Mouse (Mus musculus): Measurements from ENCODE around the gene Ctxn1. TPM values are rescaled to one million over a fixed set of nuclear protein-coding genes. Genes with fewer than 3 reads are reported as not detected.
A peak's percentile ranks its signal among the peaks of the same experiment; 100 is the strongest.

Ctxn1 gene
- polyA plus RNA-seq, 1 experiment from 2014 or later = 33.5 TPM

DNA sequence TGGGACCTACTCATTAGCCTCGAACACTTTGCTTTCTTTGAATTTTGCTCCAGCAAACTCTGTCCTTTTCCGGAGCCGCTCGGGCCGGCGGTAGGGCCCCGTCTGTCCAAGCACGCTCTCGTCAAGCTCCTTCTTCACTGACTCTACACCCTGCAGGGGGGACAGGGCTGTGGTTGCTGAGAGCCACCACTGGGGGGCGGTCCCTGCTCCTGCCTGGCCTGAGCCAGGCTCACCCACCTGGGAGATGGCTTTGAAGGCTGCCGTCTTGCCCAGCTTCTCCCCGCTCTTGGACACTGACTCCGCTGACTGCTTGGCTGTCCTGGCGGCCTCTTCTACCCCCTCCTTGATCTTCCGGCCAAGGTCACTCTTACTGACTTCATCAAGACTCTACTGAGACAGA is 8.6 kb upstream of the Ctxn1 start:
- Histone ChIP-seq H3K9ac (ENCODE audit: low read depth, low read length) (no peak overlapping the region), H3K27ac (ENCODE audit: low read depth, low read length) (no peak overlapping the region), H3K36me3 (ENCODE audit: control insufficient read depth, insufficient read depth, low read length) (peaks cover 52% of the 10 kb centered on the region), H3K4me2 (no peak overlapping the region), H3K9me3 (replicated peaks; ENCODE audit: control insufficient read depth, low read length) (no peaks in the 10 kb centered on the region), H3K4me3 (ENCODE audit: low read depth, low read length) (no peak overlapping the region), H3K4me1 (ENCODE audit: control insufficient read depth, insufficient read depth, low read length) (no peaks in the 10 kb centered on the region), H3K27me3 (ENCODE audit: control insufficient read depth, insufficient read depth, low read length) (no peaks in the 10 kb centered on the region)
- 78% methylated on average over 15 of the region's 15 CpGs for WGBS (ENCODE audit: insufficient replicate concordance)
- no peak for ATAC-seq (replicated peaks; ENCODE audit: insufficient number of reproducible peaks, low FRiP score, low TSS enrichment)

DNA sequence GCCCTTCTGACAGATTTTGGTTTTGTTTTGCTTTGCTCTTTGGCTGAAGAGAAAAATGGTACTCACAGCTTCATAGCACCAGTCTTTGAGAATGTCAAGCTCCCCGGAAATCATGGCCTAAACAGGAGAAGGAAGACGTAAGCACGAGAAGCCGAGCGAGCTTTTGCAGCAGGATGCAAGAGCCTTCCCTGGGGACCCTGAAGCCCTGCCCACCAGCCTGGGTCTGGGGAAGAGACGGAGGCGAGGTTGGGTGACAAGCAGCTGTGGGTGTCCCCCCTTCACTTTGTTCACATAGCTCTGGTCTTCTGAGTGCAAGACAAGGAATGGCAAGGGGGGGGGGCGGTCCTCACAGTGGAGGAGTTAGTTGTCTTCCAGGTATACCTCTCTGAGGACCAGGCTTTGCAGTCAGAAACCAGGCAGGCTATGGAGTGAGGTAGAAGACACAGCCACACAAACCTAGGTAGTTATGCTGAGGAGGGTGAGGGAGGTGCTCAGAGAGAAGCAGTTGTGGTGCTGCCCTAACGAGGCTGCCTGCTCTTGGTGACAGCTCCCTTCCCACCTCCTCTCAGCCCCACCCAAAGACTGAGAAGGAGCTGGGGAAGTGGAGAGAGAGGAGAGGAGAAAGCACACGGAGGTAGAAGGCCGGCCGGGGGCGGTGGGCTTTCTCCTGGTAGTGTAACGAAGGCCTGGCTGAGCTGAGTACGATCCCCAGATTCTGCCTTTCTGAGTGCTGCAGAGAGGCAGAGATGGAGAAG is 6.3 kb upstream of the Ctxn1 start:
- H3K4me1 ChIP-seq (ENCODE audit: control insufficient read depth, insufficient read depth, low read length) = no peaks in the 10 kb centered on the region
- no peak overlapping the region for H3K9ac ChIP-seq (ENCODE audit: low read depth, low read length)
- H3K4me3 ChIP-seq (ENCODE audit: low read depth, low read length) = no peak overlapping the region
- H3K36me3 ChIP-seq (ENCODE audit: control insufficient read depth, insufficient read depth, low read length) = peaks cover 44% of the 10 kb centered on the region
- no peak overlapping the region for H3K27ac ChIP-seq (ENCODE audit: low read depth, low read length)
- no peaks in the 10 kb centered on the region for H3K9me3 ChIP-seq (replicated peaks; ENCODE audit: control insufficient read depth, low read length)
- H3K27me3 ChIP-seq (ENCODE audit: control insufficient read depth, insufficient read depth, low read length) = no peaks in the 10 kb centered on the region
- WGBS (ENCODE audit: insufficient replicate concordance) = 93% methylated on average over 15 of the region's 15 CpGs
- no peak overlapping the region for H3K4me2 ChIP-seq
- ATAC-seq (replicated peaks; ENCODE audit: insufficient number of reproducible peaks, low FRiP score, low TSS enrichment) = no peak

DNA sequence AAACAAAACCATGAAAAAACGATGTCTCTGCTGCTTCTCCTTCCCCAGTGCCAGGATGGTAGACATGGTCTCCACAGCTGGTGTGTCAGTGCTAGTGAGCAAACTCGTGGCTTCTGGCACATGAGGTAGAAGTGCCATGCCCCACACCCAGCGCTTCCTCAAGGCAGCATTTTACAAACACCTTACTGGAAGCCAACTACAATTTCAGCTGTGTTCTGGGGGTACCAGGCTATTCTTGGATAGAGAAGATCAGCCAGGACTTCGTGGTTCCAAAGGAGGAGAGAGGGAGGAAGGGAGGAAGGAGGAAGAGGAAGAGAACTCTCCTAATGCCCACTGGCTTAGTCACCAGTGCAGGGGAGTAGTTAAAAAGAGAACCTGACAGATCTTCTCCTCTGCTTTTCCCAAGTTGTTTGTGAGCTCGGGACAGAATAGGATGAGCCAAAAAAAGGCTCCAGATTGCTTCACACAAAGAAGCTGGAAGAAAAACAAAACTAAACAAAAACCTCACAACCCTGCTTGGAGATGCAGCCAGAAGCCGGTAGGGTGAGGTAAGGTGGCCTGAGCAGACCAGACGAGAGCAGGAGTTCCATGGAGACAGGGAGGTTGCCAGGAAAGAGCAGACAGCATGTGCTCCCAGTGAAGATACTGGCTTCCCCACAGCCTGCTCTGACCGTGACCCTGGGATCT is 4.2 kb upstream of the Ctxn1 start:
- H3K36me3 ChIP-seq (ENCODE audit: control insufficient read depth, insufficient read depth, low read length) = peaks cover 37% of the 10 kb centered on the region
- H3K4me3 ChIP-seq (ENCODE audit: low read depth, low read length) = no peak overlapping the region

DNA sequence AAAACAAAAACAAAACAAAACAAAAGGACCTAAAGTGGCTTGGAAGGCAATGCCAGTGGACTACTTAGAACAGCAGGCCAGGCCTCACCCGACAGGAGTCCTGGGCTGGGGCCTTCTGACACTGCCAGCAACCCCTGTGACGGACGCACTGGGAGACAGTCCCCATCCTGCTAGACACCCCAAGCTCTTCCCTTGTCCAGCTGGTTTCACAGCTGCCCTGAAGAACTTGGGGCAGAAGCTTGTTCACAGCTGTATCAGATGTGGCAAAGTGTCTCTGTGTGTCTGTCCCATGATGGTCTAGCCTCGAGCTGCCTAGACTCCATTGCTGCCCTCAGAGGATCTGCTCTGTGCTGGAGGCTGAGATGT is 714 bp upstream of the Ctxn1 start:
- Histone ChIP-seq H3K9me3 (replicated peaks; ENCODE audit: control insufficient read depth, low read length) (no peaks in the 10 kb centered on the region), H3K9ac (ENCODE audit: low read depth, low read length) (no peak overlapping the region), H3K27ac (ENCODE audit: low read depth, low read length) (peak overlapping the region; percentile 72; the same call in 1 of the 2 replicates), H3K4me2 (peak overlapping the region; percentile 92), H3K27me3 (ENCODE audit: control insufficient read depth, insufficient read depth, low read length) (no peaks in the 10 kb centered on the region), H3K4me1 (ENCODE audit: control insufficient read depth, insufficient read depth, low read length) (peaks cover 10% of the 10 kb centered on the region; the same call in 1 of the 2 replicates), H3K36me3 (ENCODE audit: control insufficient read depth, insufficient read depth, low read length) (peaks cover 11% of the 10 kb centered on the region; the same call in 1 of the 2 replicates), H3K4me3 (ENCODE audit: low read depth, low read length) (no peak overlapping the region)
- ATAC-seq (replicated peaks; ENCODE audit: insufficient number of reproducible peaks, low FRiP score, low TSS enrichment) = no peak
- WGBS (ENCODE audit: insufficient replicate concordance) = 92% methylated on average over 4 of the region's 4 CpGs

More for the DNA sequence above, 4.2 kb upstream of the Ctxn1 start:
- no peak overlapping the region for H3K9ac ChIP-seq (ENCODE audit: low read depth, low read length)
- no peaks in the 10 kb centered on the region for H3K27me3 ChIP-seq (ENCODE audit: control insufficient read depth, insufficient read depth, low read length)
- no peak for ATAC-seq (replicated peaks; ENCODE audit: insufficient number of reproducible peaks, low FRiP score, low TSS enrichment)
- H3K9me3 ChIP-seq (replicated peaks; ENCODE audit: control insufficient read depth, low read length) = no peaks in the 10 kb centered on the region
- 86% methylated on average over 8 of the region's 8 CpGs for WGBS (ENCODE audit: insufficient replicate concordance)
- peaks cover 7% of the 10 kb centered on the region; the same call in 1 of the 2 replicates for H3K4me1 ChIP-seq (ENCODE audit: control insufficient read depth, insufficient read depth, low read length)
- H3K27ac ChIP-seq (ENCODE audit: low read depth, low read length) = no peak overlapping the region
- H3K4me2 ChIP-seq = no peak overlapping the region

DNA sequence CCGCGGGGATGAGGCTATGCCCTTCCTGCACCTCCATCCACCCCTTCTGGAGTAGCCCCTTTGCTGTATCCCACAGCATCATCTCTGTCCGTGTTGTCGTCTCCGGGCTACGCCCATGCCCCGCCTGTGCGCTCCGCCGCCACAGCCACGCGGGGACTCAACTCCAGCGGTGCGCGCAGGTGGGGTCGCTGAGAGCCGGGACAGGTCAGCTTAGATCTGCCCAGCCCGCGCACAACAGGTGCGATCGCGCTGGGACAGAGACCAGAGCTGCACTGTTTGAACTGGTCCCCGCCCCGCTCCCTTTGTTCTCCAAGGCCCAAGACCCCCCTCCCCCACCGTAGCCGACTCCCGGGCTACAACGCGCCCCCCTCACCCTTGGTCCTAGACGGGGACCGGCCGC is 396 bp downstream of the Ctxn1 start:
- Histone ChIP-seq H3K4me2 (peak overlapping the region; percentile 92), H3K4me1 (ENCODE audit: control insufficient read depth, insufficient read depth, low read length) (peaks cover 16% of the 10 kb centered on the region), H3K27ac (ENCODE audit: low read depth, low read length) (peak overlapping the region; percentile 72), H3K27me3 (ENCODE audit: control insufficient read depth, insufficient read depth, low read length) (no peaks in the 10 kb centered on the region), H3K9ac (ENCODE audit: low read depth, low read length) (peak overlapping the region; percentile 88), H3K36me3 (ENCODE audit: control insufficient read depth, insufficient read depth, low read length) (peaks cover 11% of the 10 kb centered on the region; the same call in 1 of the 2 replicates), H3K4me3 (ENCODE audit: low read depth, low read length) (peak overlapping the region; percentile 72), H3K9me3 (replicated peaks; ENCODE audit: control insufficient read depth, low read length) (no peaks in the 10 kb centered on the region)
- WGBS (ENCODE audit: insufficient replicate concordance) = 0% methylated on average over 32 of the region's 32 CpGs
- ATAC-seq (replicated peaks; ENCODE audit: insufficient number of reproducible peaks, low FRiP score, low TSS enrichment) = peak; percentile 66

DNA sequence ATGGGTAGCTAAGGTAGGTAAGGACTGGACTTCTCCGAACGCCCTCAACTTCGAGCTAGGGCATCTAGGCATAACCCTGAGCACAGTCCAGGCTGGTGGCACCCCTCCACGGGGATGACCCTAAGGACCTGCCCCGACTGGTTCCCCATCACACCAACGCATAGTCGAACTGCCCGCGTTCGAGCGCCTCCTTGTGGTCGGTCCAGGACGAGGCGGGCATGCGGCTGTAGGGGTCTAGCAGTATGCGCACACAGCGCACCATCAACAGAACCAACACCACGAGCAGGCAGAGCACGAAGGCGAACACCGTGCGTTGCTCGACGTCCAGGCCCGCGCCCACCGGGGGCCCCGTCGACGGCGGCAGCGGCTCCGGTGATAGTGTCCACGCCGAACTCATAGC is 841 bp downstream of the Ctxn1 start:
- H3K9me3 ChIP-seq (replicated peaks; ENCODE audit: control insufficient read depth, low read length) = no peaks in the 10 kb centered on the region
- 3% methylated on average over 35 of the region's 35 CpGs for WGBS (ENCODE audit: insufficient replicate concordance)
- H3K27ac ChIP-seq (ENCODE audit: low read depth, low read length) = peak overlapping the region; percentile 72
- H3K27me3 ChIP-seq (ENCODE audit: control insufficient read depth, insufficient read depth, low read length) = no peaks in the 10 kb centered on the region
- peak overlapping the region; percentile 72 for H3K4me3 ChIP-seq (ENCODE audit: low read depth, low read length)
- peak overlapping the region; percentile 92 for H3K4me2 ChIP-seq
- H3K36me3 ChIP-seq (ENCODE audit: control insufficient read depth, insufficient read depth, low read length) = peaks cover 11% of the 10 kb centered on the region; the same call in 1 of the 2 replicates
- H3K4me1 ChIP-seq (ENCODE audit: control insufficient read depth, insufficient read depth, low read length) = peaks cover 18% of the 10 kb centered on the region
- H3K9ac ChIP-seq (ENCODE audit: low read depth, low read length) = peak overlapping the region; percentile 88
- ATAC-seq (replicated peaks; ENCODE audit: insufficient number of reproducible peaks, low FRiP score, low TSS enrichment) = peak; percentile 65

DNA sequence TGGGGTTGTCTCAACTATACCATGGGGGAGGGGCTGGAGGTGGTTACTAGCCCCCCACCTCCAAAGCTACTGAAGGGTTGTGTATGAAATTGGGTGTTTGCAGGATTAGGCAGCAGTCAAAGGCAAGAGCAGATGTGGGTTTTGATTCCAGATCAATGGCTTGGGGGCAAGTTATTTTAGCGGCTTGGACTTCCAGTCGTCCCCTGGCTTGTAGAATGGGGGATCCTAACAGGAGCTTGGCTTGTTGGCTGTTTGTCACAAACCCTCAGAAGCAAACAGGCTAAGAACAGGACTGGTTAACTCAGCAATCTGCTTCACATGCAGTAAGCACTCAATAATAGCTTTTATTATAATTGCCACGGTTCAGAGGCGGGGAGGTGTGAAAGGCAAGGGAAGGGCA is 1.7 kb downstream of the Ctxn1 start:
- Histone ChIP-seq H3K27me3 (ENCODE audit: control insufficient read depth, insufficient read depth, low read length) (no peaks in the 10 kb centered on the region), H3K4me3 (ENCODE audit: low read depth, low read length) (no peak overlapping the region), H3K4me2 (no peak overlapping the region), H3K9me3 (replicated peaks; ENCODE audit: control insufficient read depth, low read length) (no peaks in the 10 kb centered on the region), H3K4me1 (ENCODE audit: control insufficient read depth, insufficient read depth, low read length) (peaks cover 18% of the 10 kb centered on the region), H3K36me3 (ENCODE audit: control insufficient read depth, insufficient read depth, low read length) (peaks cover 9% of the 10 kb centered on the region; the same call in 1 of the 2 replicates), H3K9ac (ENCODE audit: low read depth, low read length) (no peak overlapping the region), H3K27ac (ENCODE audit: low read depth, low read length) (no peak overlapping the region)
- no peak for ATAC-seq (replicated peaks; ENCODE audit: insufficient number of reproducible peaks, low FRiP score, low TSS enrichment)
- 73% methylated on average over 4 of the region's 4 CpGs for WGBS (ENCODE audit: insufficient replicate concordance)

DNA sequence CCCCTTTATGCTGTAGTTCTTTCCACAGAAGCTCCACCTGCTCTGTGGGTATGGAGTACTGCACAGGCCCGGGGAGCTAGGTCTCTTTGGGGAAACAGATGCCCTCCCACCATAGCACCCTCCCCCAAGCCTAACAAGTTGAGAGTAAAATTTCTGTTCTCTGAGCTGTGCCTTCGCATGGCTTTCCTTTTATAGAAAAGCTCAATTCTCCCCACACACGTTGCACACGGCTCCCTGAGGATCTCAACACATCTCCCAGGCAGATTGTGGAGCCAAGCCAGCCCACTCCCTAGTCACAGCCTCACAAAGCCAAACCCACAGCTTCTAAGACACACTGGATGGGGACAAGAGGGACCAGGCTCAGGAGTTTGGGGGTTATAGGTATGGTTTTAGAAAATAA is 2.2 kb downstream of the Ctxn1 start:
- H3K4me3 ChIP-seq (ENCODE audit: low read depth, low read length) = no peak overlapping the region
- no peak for ATAC-seq (replicated peaks; ENCODE audit: insufficient number of reproducible peaks, low FRiP score, low TSS enrichment)
- no peaks in the 10 kb centered on the region for H3K27me3 ChIP-seq (ENCODE audit: control insufficient read depth, insufficient read depth, low read length)
- H3K36me3 ChIP-seq (ENCODE audit: control insufficient read depth, insufficient read depth, low read length) = peaks cover 9% of the 10 kb centered on the region; the same call in 1 of the 2 replicates
- no peak overlapping the region for H3K9ac ChIP-seq (ENCODE audit: low read depth, low read length)
- H3K4me2 ChIP-seq = no peak overlapping the region
- peaks cover 18% of the 10 kb centered on the region for H3K4me1 ChIP-seq (ENCODE audit: control insufficient read depth, insufficient read depth, low read length)
- 63% methylated on average over 4 of the region's 4 CpGs for WGBS (ENCODE audit: insufficient replicate concordance)
- H3K9me3 ChIP-seq (replicated peaks; ENCODE audit: control insufficient read depth, low read length) = no peaks in the 10 kb centered on the region
- no peak overlapping the region for H3K27ac ChIP-seq (ENCODE audit: low read depth, low read length)

All from heart, embryonic 11.5 days (tissue).